Mouse (Mus musculus) MEL (cell line): ENCODE measurements around the gene Cwc27.

Source experiments
- CTCF ChIP-seq, 3 experiments: IDR thresholded peaks in 2 of 3; conservative IDR thresholded peaks in 1 of 3; 2 replicates each; pipeline ENCODE4 v1.5.1; 2011 to 2012; ENCODE audit warnings: low read length in 3 of 3, low read depth in 2 of 3, mild to moderate bottlenecking in 2 of 3, improper control_type of control experiment in 1 of 3, inconsistent platforms in 1 of 3, mixed read lengths in 1 of 3, moderate library complexity in 1 of 3; ENCODE audit not compliant: control insufficient read depth in 1 of 3, insufficient read depth in 1 of 3, poor library complexity in 1 of 3, severe bottlenecking in 1 of 3
- E2F4 ChIP-seq: IDR thresholded peaks from 2 replicates; pipeline ENCODE4 v1.6.1; 2011; ENCODE audit warnings: low read depth, low read length, improper control_type of control experiment, borderline replicate concordance
- ELF1 ChIP-seq: IDR thresholded peaks from 2 replicates; pipeline ENCODE4 v1.6.1; 2014; ENCODE audit warnings: low read depth, mild to moderate bottlenecking, inconsistent platforms, low read length, improper control_type of control experiment, moderate library complexity
- EP300 ChIP-seq, 2 experiments: IDR thresholded peaks; 2 replicates each; pipeline ENCODE4 v1.6.1; 2011; ENCODE audit warnings: improper control_type of control experiment in 2 of 2, low read length in 2 of 2, low read depth in 1 of 2, mild to moderate bottlenecking in 1 of 2
- ETS1 ChIP-seq: IDR thresholded peaks from 2 replicates; pipeline ENCODE4 v1.6.1; 2012; ENCODE audit warnings: low read depth, mild to moderate bottlenecking, inconsistent platforms, low read length, improper control_type of control experiment, moderate library complexity
- GATA1 ChIP-seq: IDR thresholded peaks from 2 replicates; pipeline ENCODE4 v1.6.1; 2011; ENCODE audit warnings: low read depth, low read length, improper control_type of control experiment
- MYB ChIP-seq: IDR thresholded peaks from 2 replicates; pipeline ENCODE4 v1.6.1; 2011; ENCODE audit warnings: mild to moderate bottlenecking, low read depth, low read length, improper control_type of control experiment
- MYC ChIP-seq: IDR thresholded peaks from 2 replicates; pipeline ENCODE4 v1.6.1; 2011; ENCODE audit warnings: low read depth, mild to moderate bottlenecking, low read length, improper control_type of control experiment, moderate library complexity
- NELFE ChIP-seq: IDR thresholded peaks from 2 replicates; pipeline ENCODE4 v1.6.1; 2011; ENCODE audit warnings: low read depth, low read length, improper control_type of control experiment
- POLR2A ChIP-seq, 2 experiments: IDR thresholded peaks; 2 replicates each; pipeline ENCODE4 v1.6.1; 2011 to 2012; ENCODE audit warnings: low read length in 2 of 2, mild to moderate bottlenecking in 2 of 2, control low read depth in 1 of 2, improper control_type of control experiment in 1 of 2, low read depth in 1 of 2, moderate library complexity in 1 of 2; ENCODE audit not compliant: control insufficient read depth in 1 of 2, insufficient read depth in 1 of 2, poor library complexity in 1 of 2
- RCOR1 ChIP-seq: IDR thresholded peaks from 2 replicates; pipeline ENCODE4 v1.6.1; 2012; ENCODE audit warnings: low read depth, mild to moderate bottlenecking, inconsistent platforms, low read length, improper control_type of control experiment
- ZKSCAN1 ChIP-seq: IDR thresholded peaks from 2 replicates; pipeline ENCODE4 v1.6.1; 2012; ENCODE audit warnings: low read depth, mild to moderate bottlenecking, inconsistent platforms, low read length, improper control_type of control experiment, moderate library complexity

DNA sequence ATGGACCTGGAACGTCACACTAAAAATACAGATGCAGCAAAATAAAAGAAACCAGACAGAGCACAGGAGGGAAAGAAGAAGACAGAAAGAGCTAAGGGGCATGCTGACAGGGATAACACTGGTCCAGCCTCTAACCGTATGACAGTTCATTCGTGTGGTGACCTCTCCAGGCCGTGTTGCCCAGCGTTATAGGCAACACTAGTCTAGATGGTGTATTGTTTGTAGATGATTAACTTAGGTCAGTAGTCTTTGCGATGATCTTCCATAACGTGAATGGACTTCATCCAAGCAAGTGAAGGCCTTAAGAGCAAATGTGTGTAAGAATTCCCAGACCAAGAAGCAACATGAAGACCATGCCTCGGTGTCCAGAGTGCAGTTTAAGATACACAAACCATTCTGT, 17.9 kb downstream of the Cwc27 start:
- TF ChIP-seq MYC (no peak), GATA1 (no peak), E2F4 (no peak), ELF1 (no peak), ZKSCAN1 (no peak), RCOR1 (no peak), EP300 (IDR thresholded peaks at IDR 0.05; ENCODE audit: low read depth in 1 of 2, low read length in 2 of 2) (no peak), NELFE (no peak), ETS1 (no peak), POLR2A (IDR thresholded peaks at IDR 0.05; ENCODE audit: control insufficient read depth in 1 of 2, insufficient read depth in 1 of 2, low read depth in 1 of 2, low read length in 2 of 2, poor library complexity in 1 of 2) (no peak), MYB (no peak), CTCF (IDR thresholded peaks at IDR 0.05 in 2 of 3, conservative IDR thresholded peaks at IDR 0.05 in 1 of 3; ENCODE audit: control insufficient read depth in 1 of 3, insufficient read depth in 1 of 3, low read depth in 2 of 3, low read length in 3 of 3, poor library complexity in 1 of 3, severe bottlenecking in 1 of 3) (no peak)
